Mouse (Mus musculus) heart, postnatal 0 days (tissue): ENCODE results near the gene Lsp1. TPM values are rescaled to one million over a fixed set of nuclear protein-coding genes. Genes with fewer than 3 reads are reported as not detected.

ENCODE experiments used
- ATAC-seq: fragments of 200-750 bp; cut with Nextera tagmentation; 2 replicates; pipeline ENCODE4 v1.8.0; 2017; ENCODE audit warnings: low read depth, moderate number of reproducible peaks, moderate library complexity; ENCODE audit not compliant: insufficient read depth
- DNase-seq: peaks from one replicate; pipeline ENCODE4 v3.0.0-alpha.2; 2016; ENCODE audit warnings: low spot score
- H3K27ac ChIP-seq: fragments of 300-500 bp; sonication (generic); 2 replicates; pipeline ENCODE4 v1.5.1; 2014; ENCODE audit warnings: low read depth, mild to moderate bottlenecking
- H3K27me3 ChIP-seq: fragments of 300-500 bp; sonication (generic); 2 replicates; pipeline ENCODE4 v1.6.1; 2014; ENCODE audit warnings: low read length, mixed read lengths; ENCODE audit not compliant: control insufficient read depth, insufficient read depth
- H3K36me3 ChIP-seq: fragments of 300-500 bp; sonication (generic); replicated peaks from 2 replicates; pipeline ENCODE4 v1.6.1; 2014; ENCODE audit warnings: low read length, mixed read lengths; ENCODE audit not compliant: control insufficient read depth, insufficient read depth
- H3K4me1 ChIP-seq: fragments of 300-500 bp; sonication (generic); 2 replicates; pipeline ENCODE4 v1.6.1; 2014; ENCODE audit warnings: antibody characterized with exemption; ENCODE audit not compliant: control insufficient read depth, insufficient read depth
- H3K4me2 ChIP-seq: fragments of 300-500 bp; sonication (generic); 2 replicates; pipeline ENCODE4 v1.6.1; 2014; ENCODE audit warnings: low read depth, mild to moderate bottlenecking, low read length, moderate library complexity
- H3K4me3 ChIP-seq: fragments of 300-500 bp; sonication (generic); 2 replicates; pipeline ENCODE4 v1.5.1; 2014; ENCODE audit warnings: low read depth, low read length
- H3K9ac ChIP-seq: fragments of 300-500 bp; sonication (generic); replicated peaks from 2 replicates; pipeline ENCODE4 v1.6.1; 2014; ENCODE audit warnings: low read depth, low read length, mixed read lengths
- H3K9me3 ChIP-seq: fragments of 300-500 bp; sonication (generic); replicated peaks from 2 replicates; pipeline ENCODE4 v1.6.1; 2016; ENCODE audit warnings: low read length; ENCODE audit not compliant: control insufficient read depth
- CTCF ChIP-seq: IDR thresholded peaks from 2 replicates; pipeline ENCODE4 v1.5.1; 2016; ENCODE audit warnings: antibody characterized with exemption, control low read depth, low read depth
- EP300 ChIP-seq: IDR thresholded peaks from 2 replicates; pipeline ENCODE4 v1.6.1; 2016; ENCODE audit warnings: antibody characterized with exemption, low read depth
- WGBS: fragments of 180-500 bp; shearing (Covaris S2); extraction: QIAGEN DNeasy Blood & Tissue Kit; methylation state at CpG from one replicate; pipeline ENCODE4 v1.1.7; 2014; 5-methylcytosine and 5-hydroxymethylcytosine counted together
- polyA plus RNA-seq: library from polyadenylated mRNA; unstranded; fragments of >200 nt; fragmentation: Nextera tagmentation; extraction: Ambion mirVana; gene quantifications from 2 replicates; pipeline ENCODE4 v1.2.1, GENCODE M21; 2015
- total RNA-seq: library from RNA; depleted of rRNA; stranded (reverse); fragments of >200 nt; gene quantifications from 2 replicates; pipeline ENCODE4 v1.2.3, GENCODE M21; 2014; ENCODE audit warnings: low replicate concordance

Gene Lsp1
- total and polyA plus RNA-seq, 2 experiments from 2014 or later = 53.1 to 84.4 TPM

DNA sequence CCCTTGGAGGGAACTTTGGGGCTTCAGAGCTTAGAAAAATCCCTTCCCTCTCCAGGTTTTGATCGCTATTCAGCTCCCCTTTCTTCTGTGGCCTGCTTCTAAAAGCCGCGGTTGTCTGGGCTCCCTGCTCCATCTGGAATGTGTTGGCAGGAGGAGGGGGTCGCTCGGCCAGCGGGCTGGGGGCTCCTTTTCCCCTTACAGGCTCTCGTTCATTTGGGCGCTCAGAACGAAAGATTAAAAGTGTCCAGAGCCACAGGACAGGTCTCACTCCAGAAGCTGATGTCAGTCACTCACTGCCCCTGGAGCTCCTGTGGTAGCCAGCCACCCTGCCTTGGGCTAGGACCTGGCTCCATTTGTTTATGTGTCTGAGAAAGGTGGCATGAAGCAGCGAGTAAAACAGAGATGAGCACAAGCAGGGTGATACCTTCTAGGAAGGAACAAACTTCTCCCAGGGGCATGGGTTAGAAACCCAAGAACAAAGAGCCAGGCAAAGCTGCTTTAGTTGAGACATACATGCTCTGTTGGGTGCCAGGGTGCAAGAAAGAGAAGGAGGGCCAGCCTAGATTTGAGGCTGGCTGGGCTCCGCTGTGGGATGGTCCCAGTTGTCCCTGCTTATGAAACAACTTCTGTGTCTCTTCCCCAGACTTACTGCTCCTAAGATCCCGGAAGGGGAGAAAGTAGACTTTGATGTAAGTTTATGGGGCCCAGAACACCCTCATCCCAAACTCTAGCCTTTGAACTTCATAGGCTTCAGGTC, 49.6 kb downstream of the Lsp1 start:
- no peaks in the 10 kb centered on the region for H3K36me3 ChIP-seq
- ATAC-seq (no peak; the same call in 1 of the 2 replicates), DNase-seq (no peak)
- no peak for TF ChIP-seq CTCF
- no peak for TF ChIP-seq EP300
- H3K9ac ChIP-seq = no peak overlapping the region
- no peaks in the 10 kb centered on the region for H3K27me3 ChIP-seq
- no peak overlapping the region for H3K4me2 ChIP-seq
- no peak overlapping the region for H3K4me3 ChIP-seq
- no peaks in the 10 kb centered on the region; the same call in 1 of the 2 replicates for H3K4me1 ChIP-seq
- 30% methylated on average over 12 of the region's 12 CpGs for WGBS
- H3K27ac ChIP-seq = peak overlapping the region; percentile 18
- H3K9me3 ChIP-seq = no peaks in the 10 kb centered on the region

DNA sequence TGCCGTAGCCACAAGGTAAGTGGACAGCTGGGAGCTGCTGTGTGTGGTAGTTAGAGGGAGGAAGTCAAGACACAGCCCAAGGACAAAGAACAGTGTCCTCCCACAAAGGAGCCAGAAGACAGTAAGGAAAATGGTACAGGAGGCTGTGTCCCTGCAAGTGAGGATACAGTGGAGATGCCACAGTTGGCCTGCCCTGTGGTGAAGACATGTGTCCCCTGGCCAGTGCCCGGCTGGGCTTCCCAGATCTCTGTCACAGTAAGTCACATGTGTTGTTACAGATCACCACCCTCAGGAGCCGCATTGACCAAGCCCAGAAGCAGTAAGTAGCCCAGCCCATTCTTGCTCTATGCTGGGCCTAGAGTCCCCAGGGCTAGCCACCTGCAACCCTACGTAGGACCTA, 53.4 kb downstream of the Lsp1 start:
- no peak overlapping the region for H3K27ac ChIP-seq
- ATAC-seq = no peak

DNA sequence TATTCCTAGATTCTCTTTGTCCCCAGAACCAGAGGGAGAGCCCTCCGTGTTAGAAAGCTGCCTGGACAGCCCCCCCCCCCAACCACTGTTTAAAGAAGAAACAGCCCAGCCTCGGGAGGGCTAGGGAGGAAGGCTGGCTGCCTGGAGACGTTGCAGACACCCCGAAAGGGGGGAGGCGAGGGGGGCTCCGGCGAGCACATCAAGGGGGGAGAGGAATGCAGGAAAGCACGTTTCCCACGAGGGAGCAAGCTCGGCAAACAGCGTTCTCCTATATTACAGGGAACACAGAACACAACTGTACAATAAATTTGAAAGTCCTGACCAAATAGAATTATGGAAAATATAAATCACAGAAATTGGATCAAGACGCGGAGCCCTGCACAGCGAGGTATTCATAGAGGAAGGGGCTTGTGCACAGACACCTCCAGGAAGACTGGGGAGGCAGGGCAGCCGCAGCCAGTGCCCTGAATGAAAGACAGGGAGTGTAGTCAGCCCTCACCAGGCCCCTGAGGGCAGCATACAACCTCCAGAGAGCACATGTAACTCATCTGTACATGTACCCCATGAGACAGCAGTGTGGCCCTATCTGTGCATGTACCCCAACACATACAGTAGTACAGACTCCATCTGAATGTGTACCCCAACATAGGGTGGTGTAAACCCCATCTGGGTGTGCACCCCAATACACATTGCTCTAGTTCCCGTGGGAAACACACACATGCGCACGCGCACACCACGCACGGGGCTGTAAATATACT, 55.8 kb downstream of the Lsp1 start:
- DNase-seq = no peak
- 39% methylated on average over 21 of the region's 21 CpGs for WGBS
- no peak for TF ChIP-seq EP300
- no peak for TF ChIP-seq CTCF

More for the DNA sequence above, 53.4 kb downstream of the Lsp1 start:
- Histone ChIP-seq H3K4me1 (peaks cover 15% of the 10 kb centered on the region), H3K9me3 (no peaks in the 10 kb centered on the region), H3K9ac (no peak overlapping the region), H3K36me3 (no peaks in the 10 kb centered on the region), H3K27me3 (no peaks in the 10 kb centered on the region), H3K4me3 (no peak overlapping the region), H3K4me2 (no peak overlapping the region)
- TF ChIP-seq CTCF = no peak
- 71% methylated on average over 4 of the region's 4 CpGs for WGBS
- DNase-seq = no peak

DNA sequence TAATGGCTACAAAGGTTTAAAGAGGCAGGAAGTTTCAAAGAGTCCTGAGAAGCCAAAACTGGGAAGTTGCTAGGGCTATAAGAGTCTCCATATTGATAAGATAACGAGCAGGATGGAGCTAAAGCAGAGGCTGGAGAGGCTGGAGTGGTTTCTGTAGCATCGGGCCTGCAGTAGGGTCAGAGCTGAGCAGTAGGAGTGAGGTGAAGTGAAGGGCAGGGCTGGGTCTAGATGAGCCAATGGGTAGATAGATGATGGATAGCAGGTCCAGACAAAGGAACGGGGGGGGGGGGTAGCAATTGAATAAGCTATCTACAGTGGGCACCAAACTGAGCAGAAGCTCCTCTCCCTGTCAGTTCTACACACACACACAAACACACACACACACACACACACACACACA, 56.9 kb downstream of the Lsp1 start:
- Histone ChIP-seq H3K4me1 (peaks cover 15% of the 10 kb centered on the region), H3K9me3 (no peaks in the 10 kb centered on the region), H3K4me3 (no peak overlapping the region), H3K27ac (no peak overlapping the region), H3K27me3 (no peaks in the 10 kb centered on the region), H3K9ac (no peak overlapping the region), H3K36me3 (no peaks in the 10 kb centered on the region), H3K4me2 (no peak overlapping the region)
- TF ChIP-seq EP300 = no peak
- TF ChIP-seq CTCF = no peak
- ATAC-seq (no peak), DNase-seq (no peak)
- WGBS = 21% methylated on average over 3 of the region's 3 CpGs

More for the DNA sequence above, 55.8 kb downstream of the Lsp1 start:
- H3K36me3 ChIP-seq = no peaks in the 10 kb centered on the region
- no peaks in the 10 kb centered on the region for H3K27me3 ChIP-seq
- H3K9me3 ChIP-seq = no peaks in the 10 kb centered on the region
- H3K4me3 ChIP-seq = no peak overlapping the region
- 0 out of 2 replicates have a peak overlapping the region, but pooled peaks have one; percentile 6 for H3K27ac ChIP-seq
- H3K4me2 ChIP-seq = peak overlapping the region; percentile 17; the same call in 1 of the 2 replicates
- 0 out of 2 replicates have a peak, but pooled peaks have one; percentile 35 for ATAC-seq
- peaks cover 15% of the 10 kb centered on the region for H3K4me1 ChIP-seq
- H3K9ac ChIP-seq = 0 out of 2 replicates have a peak overlapping the region, but pooled peaks have one; percentile 28

DNA sequence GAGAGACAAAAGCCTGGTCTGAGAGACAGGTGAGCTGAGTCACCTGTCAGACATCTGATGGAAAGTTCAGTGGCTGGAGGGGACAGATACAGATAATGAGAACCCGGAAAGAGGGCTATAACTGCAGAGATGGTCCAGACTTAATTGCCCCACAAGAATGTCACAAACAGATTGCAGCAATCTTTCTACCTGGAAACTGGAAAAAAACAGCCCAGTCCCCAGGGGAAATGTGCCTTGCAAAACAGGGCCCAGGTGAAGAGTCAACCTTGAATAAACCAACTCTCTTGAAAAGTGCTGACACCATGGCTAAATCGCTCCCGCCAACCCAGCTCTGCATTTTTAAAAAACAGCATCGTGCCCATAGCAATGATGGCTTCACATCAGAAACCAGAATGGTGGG, 59.7 kb downstream of the Lsp1 start:
- no peak overlapping the region for H3K9ac ChIP-seq
- no peaks in the 10 kb centered on the region for H3K36me3 ChIP-seq
- no peak for ATAC-seq
- no peaks in the 10 kb centered on the region for H3K27me3 ChIP-seq
- no peak for TF ChIP-seq EP300
- no peak for TF ChIP-seq CTCF
- H3K9me3 ChIP-seq = no peaks in the 10 kb centered on the region
- no peak for DNase-seq
- H3K4me2 ChIP-seq = no peak overlapping the region
- no peak overlapping the region for H3K4me3 ChIP-seq
- H3K4me1 ChIP-seq = peaks cover 25% of the 10 kb centered on the region
- no peak overlapping the region for H3K27ac ChIP-seq
- 89% methylated on average over 4 of the region's 4 CpGs for WGBS
